Mouse (Mus musculus) cerebellum, adult 2 months (tissue): Measurements from ENCODE around the gene Tbc1d16.

Experiments
- CTCF ChIP-seq: fragments of 200-500 bp; IDR thresholded peaks from 2 replicates; pipeline ENCODE4 v1.5.1; 2011; ENCODE audit warnings: low read depth, mild to moderate bottlenecking, control low read depth, low read length, moderate library complexity, borderline replicate concordance; ENCODE audit not compliant: insufficient read depth
- POLR2A ChIP-seq: fragments of 200-500 bp; IDR thresholded peaks from 2 replicates; pipeline ENCODE4 v1.6.1; 2011; ENCODE audit warnings: low read length, control low read depth, borderline replicate concordance; ENCODE audit not compliant: insufficient read depth

DNA sequence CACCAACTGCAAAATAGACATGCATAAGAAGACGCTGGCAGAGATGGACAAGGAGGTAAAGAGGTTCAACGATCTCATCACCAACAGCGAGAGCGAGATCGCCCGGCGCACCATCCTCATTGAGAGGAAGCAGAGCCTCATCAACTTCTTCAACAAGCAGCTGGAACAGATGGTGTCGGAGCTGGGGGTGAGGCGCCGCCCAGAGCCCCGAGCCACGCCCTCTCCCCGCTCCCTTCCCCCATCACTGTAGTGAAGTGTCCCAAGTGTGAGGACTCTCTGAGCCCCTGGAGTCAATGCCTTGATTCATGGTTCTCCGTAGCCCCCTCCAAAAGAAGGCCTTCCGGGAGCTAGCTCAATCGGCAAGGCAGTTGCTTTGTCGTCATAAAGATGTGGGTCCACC lies 22.7 kb upstream of the Tbc1d16 start:
- TF ChIP-seq CTCF (no peak), POLR2A (no peak)
